Mouse (Mus musculus) lung, adult 2 months (tissue): ENCODE measurements around the gene Dexi.

Source experiments
- CTCF ChIP-seq: fragments of 200-500 bp; IDR thresholded peaks from 2 replicates; pipeline ENCODE4 v1.5.1; 2011; ENCODE audit warnings: mild to moderate bottlenecking, low read length, control low read depth; ENCODE audit not compliant: insufficient read depth
- POLR2A ChIP-seq: fragments of 200-500 bp; IDR thresholded peaks from 2 replicates; pipeline ENCODE4 v1.6.1; 2011; ENCODE audit warnings: low read depth, mild to moderate bottlenecking, control low read depth, low read length, borderline replicate concordance; ENCODE audit errors: extremely low read depth

DNA sequence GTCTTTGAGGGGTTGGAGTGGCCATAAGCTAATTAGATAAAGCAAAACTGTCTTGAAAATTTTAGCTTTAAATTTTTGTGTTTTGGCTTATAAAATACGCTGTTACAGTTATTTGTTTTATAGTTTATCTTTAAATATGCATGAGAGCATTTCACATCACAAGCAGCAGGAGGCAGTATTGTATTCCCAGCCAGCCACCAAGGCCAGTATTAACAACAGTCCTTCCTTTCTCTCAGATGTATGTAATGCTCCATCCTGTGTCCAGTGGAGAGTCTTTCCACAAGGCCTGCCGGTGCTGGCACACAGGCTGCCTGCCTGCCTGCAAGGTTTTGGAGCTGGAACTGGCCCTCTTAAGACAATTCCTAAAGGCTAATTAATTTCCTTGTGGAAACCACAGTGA lies 29.0 kb upstream of the Dexi start:
- no peak for TF ChIP-seq POLR2A
- TF ChIP-seq CTCF = peak; percentile 39
